Mouse (Mus musculus) lung, adult 2 months (tissue): ENCODE data around the gene Hyal1.
A peak's percentile ranks its signal among the peaks of the same experiment; 100 is the strongest.

Experiments used
- CTCF ChIP-seq: fragments of 200-500 bp; IDR thresholded peaks from 2 replicates; pipeline ENCODE4 v1.5.1; 2011; ENCODE audit warnings: mild to moderate bottlenecking, low read length, control low read depth; ENCODE audit not compliant: insufficient read depth
- POLR2A ChIP-seq: fragments of 200-500 bp; IDR thresholded peaks from 2 replicates; pipeline ENCODE4 v1.6.1; 2011; ENCODE audit warnings: low read depth, mild to moderate bottlenecking, control low read depth, low read length, borderline replicate concordance; ENCODE audit errors: extremely low read depth

DNA sequence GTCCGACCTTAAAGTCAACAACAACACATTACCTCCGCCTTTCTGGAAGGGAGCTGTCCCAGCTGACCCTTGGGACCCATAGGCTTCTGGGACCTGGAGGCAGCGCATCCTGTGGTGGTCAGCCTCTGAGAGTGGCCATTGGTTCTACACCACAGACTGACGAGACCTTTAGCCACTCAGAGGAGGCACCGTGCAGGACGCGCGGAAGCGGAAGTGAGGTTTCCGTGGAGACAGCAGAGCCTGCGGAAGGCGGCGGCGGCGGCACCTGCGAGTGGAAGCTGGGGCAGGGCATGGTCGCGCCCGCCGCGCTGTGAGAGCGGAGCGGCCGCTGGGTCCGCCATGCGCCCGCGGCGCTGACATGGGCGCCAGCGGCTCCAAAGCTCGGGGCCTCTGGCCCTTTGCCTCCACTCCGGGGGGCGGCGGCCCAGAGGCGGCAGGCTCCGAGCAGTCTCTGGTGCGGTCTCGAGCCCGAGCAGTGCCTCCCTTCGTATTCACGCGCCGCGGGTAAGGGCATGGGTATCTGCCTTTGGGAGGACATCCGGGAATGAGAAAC is 13.6 kb upstream of the Hyal1 start, which contains the start of gene Tusc2:
- peak; percentile 82; the same call in 1 of the 2 replicates for TF ChIP-seq POLR2A
- TF ChIP-seq CTCF = no peak
